Mouse (Mus musculus) cerebellum, adult 9-10 months (tissue): ENCODE results near the gene Nid1.
"Not testable (repeated sequence)": the region's sequence is repeated elsewhere in the genome, so short reads cannot be mapped to it uniquely, and the experiment has no call there.

Source experiments
- DNase-seq: peaks from one replicate; pipeline ENCODE4 v3.0.0; 2022

The Nid1 gene

GRCm38 (mm10) chr13:13454249-13454648 is 16.9 kb downstream of the Nid1 start:
- not testable (repeated sequence) for DNase-seq

DNA sequence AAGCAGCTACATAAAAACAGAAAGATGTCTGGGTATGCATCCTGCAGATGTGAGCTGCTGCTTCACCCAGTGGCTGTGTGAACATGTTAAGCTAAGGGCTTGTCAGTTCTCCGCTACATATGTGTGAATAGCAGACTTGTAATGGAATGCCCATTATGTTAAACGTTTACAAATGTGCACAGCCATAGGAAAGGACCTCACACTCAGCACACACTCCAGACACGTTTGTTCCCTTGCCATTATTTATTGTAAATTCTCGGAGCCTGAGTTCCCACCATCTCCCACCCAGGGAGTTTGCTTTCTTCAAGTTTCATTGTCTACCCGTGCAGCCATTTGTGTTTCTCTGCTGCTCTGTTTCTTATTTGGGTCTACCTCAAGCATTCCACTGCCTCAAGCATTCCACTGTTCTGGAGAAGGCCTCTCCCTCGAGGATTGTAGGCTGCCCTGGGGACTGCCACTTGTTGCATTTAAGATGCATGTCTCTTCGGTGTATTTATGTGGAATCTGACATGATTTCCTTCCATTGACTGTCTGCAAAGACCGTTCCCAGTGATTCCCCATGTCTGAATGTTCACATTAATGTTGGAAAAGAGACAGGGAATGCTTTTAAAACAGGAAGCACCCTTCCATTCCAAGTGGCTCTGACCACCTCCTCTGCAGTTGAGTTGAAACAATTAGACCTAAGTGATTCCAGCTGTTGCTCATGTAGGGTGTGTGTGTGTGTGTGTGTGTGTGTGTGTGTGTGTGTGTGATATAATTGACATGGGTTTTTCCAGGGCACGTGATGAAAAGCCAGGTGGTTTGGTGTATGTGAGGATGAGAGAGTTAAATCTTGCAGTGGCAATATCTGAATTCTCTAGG is 18.5 kb downstream of the Nid1 start:
- not testable (repeated sequence) for DNase-seq

DNA sequence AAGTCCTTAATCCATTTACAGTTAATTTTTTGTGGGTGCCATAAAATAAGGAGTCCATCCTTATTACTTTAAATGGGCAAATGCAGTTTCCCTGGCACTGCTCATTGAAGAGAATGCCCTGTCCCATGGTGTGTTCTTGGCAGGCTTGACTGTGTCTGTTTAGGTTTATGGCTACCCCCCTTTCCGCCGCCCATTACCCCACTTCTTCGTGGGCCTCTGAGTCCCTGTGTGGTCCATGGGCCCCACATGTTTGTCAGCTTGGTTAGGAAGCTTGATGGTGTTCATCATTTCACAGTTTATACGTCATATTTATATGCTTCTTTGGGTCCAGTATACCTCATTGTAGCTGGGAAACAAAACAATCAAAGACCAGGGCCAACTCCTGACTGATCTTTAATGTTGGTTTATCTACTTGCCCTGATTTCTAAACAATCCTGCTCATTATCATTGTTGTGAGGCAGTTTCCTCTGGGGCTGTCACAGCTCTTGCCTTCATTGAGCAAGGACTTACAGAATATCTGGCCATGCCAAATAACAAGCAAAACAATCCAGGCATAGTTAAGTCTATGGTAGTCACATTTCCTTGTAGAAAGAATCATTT is 20.9 kb downstream of the Nid1 start:
- DNase-seq, result no peak

DNA sequence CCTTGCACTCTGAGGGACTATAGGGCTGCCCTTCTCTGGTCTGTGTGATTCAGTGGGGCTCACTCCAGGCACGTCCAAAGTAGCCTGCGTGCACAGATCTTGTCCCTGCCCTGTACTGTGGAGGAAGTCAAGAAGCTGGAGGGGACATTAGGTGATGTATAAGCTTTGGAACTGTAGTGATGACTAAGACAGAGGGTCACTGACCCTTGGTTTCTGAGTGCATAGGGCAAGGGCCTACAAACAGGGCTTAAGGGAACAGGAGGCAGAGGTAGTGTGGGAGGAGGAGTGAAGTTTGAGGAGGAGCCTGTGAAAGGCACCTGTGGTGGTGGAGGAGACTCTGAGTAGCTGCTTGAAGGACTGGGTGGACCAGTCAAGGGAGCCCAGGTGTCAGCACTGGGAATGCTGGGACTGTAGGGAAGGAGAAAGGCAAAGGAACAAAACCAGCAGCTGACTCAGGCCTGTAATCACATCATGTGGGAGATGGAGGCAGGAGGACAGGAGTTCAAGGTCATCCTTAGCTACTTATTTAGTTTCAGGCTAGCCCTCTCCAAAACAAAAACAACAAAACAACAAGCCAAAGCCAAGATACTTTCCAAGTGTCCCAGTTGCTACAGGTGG is 23.3 kb downstream of the Nid1 start:
- no peak for DNase-seq

DNA sequence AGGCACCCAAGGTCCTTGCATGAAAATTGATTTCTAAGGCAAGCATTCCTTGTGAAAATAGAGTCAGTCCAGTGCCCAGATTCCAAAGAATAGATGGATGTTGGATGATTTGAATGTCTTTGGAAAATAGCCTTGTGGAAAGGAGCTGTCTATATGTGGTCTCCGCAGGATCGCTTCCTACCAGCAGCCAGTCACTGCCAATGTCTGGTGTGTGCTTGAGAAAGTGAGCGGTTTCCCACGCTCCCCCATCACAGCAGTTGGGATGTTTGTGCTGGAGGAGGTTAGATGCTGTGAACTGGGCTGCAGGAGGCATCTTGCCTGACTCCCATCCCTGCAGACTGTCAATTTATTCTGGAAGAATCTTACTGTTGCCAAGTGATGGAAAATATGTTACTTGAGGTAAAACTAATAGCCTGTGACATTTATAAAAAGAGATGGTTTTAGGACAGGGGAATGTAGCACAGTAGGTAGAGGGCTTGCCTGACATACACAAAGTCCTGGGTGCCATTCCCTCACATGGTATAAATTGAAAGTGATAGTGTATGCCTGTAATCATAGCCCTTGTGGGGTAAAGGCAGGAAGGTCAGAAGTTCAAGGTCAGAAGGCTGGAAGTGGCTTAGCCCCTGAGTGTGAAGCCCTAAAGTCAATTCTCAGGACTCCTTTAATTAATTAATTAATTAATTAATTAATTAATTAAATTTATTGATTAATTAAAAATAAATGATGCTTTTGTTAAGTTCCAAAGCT is 24.3 kb downstream of the Nid1 start:
- DNase-seq, result no peak

DNA sequence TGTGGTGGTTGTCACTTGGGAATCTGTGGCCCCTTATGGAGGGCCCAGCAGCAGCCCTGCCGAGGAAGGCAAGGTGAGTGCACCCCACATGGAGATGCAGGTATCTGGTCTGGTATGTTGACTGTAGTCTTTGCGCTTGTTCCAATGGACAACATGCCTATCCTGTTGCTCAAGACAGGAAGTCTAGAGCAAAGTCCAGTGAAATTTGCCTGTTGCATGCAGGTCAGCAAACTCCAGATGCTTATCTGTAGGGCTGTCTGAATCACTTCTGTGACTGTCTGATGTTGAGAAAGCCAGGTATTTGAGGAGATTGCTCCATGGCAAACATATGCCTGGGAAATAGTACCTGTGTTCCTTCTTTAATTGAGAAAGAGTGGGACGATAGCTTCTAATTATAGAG is 26.6 kb downstream of the Nid1 start:
- DNase-seq, result no peak

DNA sequence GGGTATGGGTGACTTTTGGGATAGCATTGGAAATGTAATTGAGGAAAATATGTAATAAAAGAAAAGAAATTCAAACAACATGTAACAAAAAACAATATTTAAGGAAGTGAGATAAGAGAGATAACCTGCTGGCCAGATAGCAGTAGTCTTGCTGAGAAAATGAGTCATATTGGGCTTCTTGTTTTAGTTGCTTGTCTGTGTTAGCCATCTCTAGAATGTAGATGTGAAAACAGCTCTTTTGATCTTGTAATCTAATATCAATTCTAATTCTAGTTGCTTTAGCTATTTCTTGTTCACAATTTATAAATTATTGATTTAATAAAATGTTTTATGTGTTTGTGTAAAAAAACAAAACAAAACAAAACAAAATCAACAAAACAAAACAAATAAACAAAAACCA is 29.9 kb downstream of the Nid1 start:
- not testable (repeated sequence) for DNase-seq

- no peak for DNase-seq
These were observed 31.2 kb downstream of the Nid1 start for GRCm38 (mm10) chr13:13468513-13468912.

DNA sequence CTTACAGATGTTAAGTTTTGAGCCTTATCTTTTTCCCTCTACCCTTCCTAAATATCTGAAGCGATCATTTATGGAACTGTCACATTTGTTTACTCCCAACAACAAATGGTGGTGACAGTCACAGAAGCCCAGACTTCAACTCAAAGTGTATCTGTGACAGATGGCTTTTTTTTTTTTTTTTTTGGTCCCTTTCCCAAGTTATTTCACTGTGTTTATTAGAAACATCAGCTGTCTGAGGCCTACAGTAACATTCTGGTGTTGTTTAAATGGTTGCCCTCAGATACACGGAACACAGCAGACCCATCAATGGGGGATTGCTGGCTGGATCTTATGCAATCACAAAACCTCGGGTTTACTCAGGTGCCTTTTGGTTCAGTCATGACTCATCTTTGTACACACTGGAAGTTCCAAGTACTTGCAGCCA is 34.0 kb downstream of the Nid1 start:
- DNase-seq, result no peak

- DNase-seq, result not testable (repeated sequence)
These were observed 37.1 kb downstream of the Nid1 start for GRCm38 (mm10) chr13:13474464-13474863.

- no peak for DNase-seq
These were observed 37.6 kb downstream of the Nid1 start for GRCm38 (mm10) chr13:13474991-13475390.

DNA sequence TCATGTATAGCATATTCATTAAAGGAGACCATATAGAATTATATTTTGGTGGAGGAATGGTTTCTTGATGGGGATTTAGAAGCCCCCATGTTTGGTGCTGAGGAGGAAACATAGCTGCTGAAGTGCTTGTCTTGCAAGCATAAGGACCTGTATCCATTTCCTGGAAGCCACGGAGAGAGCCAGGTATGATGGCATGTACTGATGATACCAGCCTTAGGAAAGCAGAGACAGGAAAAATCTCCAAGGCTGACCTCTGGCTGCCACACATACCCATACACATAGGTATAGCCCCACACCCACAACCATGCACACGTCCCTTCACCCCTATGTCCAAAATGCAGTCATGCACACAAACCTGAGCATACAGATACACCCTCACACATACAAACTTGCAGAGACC is 39.2 kb downstream of the Nid1 start:
- no peak for DNase-seq

DNA sequence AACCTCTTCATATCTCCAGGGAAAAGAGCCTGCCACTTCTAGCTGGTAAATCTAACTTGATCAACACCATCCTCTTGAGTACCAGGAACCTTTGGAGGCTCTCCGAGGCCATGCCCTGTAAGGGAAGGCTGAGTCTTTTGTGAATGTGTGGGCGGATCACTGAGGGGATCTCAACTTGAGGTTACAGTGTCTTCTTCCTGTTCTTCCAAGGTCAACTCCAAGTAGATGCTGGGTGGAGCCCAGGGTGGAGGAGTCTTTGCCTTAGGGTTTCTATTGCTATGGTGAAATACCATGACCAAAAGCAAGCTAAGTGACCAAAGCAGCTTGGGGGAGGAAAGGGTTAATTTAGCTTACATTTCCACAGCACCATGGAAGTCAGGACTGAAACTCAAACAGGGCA is 39.7 kb downstream of the Nid1 start:
- DNase-seq, result no peak

GRCm38 (mm10) chr13:13479986-13480385 is 42.6 kb downstream of the Nid1 start:
- no peak for DNase-seq

DNA sequence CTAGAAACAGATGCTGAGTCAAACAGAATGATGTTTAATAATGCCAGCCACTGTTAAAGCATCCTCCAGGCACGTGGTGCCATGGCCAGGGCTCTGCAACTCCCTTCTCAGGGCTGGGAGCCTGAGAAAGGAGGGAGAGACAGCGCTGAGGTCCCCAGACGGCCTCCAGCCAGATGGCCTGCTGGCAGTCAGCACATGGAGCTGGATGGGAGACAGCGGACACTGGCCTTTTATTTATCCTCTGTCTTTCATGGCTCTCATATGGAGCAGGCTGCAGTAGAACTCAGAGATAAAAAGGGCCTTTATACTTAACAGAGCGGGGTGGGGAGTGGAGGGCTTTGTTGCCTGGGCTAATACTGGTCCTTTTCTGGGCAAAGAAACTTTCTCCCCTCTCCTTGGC is 43.7 kb downstream of the Nid1 start:
- peak; percentile 45 for DNase-seq

GRCm38 (mm10) chr13:13481875-13482674 is 44.7 kb downstream of the Nid1 start:
- DNase-seq, result peak; percentile 15

DNA sequence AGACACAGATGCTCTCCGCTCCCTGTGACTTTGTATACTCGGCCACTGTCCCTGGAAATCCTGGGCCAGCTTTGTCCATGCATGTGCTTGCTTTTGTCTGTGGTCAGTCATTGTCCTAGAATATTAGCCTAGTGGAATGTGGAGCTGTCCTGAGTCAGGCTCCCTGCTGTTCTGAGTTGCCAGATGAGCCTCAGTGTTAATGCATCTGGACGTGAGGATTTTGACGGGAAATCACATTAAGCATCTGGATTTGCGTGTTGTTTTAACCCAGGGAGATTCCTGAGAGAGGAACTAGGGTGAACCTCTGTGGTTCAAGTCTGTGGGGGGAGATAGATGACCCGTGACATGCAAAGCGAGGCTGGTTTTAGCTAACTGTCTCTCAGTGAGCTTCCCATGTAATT is 47.0 kb downstream of the Nid1 start:
- no peak for DNase-seq

DNA sequence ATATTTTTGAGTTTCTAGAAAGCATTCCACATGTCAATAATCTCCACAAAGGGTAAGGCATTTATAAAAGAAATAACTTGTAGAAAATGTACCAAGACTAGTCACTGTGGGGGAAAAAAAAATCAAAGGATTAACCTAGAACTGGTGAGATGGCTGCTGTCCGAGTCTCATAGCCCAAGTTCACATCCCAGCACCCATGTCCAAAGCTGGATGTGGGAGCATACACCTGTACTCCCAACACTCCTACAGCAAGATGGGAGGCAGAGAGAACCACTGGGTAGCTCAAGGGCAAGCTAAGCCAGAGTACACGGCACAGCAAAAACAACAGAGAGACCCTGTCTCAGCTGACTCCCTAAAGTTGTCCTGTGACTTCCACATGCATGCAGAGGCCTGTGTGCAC is 47.5 kb downstream of the Nid1 start:
- DNase-seq, result no peak

DNA sequence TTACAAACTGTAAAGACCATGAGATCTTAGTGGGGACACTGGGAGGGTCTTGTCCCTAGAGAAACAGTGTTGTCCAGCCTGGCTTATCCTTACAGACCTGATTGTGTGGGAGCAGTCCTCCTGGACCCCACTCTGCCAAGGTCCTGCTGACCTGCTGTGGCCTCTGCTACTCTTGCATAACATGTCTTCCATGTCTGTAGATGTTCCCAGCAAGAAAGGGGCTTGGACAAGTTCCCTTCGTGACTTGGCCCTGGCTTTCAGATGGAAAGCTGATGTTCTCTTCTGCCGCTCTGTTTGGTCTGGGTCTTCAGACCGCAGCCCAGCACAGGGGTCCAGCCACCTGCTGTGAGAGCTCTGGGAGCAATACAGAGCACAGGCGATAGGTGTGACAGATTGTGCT is 48.3 kb downstream of the Nid1 start:
- no peak for DNase-seq

DNA sequence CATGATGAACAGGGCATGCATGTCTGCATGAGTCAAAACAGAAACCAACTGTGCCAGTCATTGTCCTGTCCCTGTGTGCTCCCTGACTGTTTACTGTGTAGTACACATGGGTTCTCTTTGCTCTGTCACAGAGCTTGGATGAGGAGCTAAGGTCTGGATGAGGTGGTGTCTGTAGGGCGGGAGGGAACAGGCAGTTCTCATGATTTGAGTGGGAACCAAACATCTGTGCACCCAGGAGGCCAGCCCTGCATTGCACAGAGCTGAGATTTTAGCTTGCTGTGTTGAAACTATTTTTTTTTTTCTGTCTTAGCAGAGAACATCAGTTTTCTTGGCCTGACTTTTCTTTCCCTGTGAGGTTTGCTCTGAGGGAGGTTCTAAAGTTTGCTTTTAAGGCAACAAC is 50.5 kb downstream of the Nid1 start:
- DNase-seq, result no peak

GRCm38 (mm10) chr13:13489861-13490260 is 52.5 kb downstream of the Nid1 start:
- DNase-seq, result no peak

GRCm38 (mm10) chr13:13492151-13492550 is 54.8 kb downstream of the Nid1 start:
- no peak for DNase-seq

DNA sequence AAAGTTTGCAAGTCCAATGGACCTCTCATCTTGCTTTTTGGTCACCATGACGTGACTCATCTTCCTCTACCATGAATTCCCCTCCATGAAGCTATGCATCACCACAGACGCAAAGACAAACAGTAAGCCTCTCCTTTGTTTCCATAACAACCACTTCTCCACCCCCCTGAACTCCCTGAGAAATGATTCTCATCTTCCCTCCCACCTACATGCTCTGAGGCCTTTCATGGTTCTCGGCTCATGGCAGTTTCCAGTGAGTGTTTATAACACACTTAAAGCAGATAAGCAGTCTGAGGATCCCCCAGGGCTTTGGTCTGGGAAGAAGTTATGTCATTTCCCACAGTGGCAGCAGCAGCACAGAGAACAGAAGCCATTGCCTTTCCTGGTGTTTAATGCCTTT is 56.2 kb downstream of the Nid1 start:
- DNase-seq, result no peak
